Mouse (Mus musculus) kidney, embryonic 15.5 days (tissue): Measurements from ENCODE around the gene Serpinb1a. TPM values are rescaled to one million over a fixed set of nuclear protein-coding genes. Genes with fewer than 3 reads are reported as not detected.

Experiments used
- polyA plus RNA-seq: library from polyadenylated mRNA; unstranded; fragments of >200 nt; fragmentation: Nextera tagmentation; extraction: Ambion mirVana; gene quantifications from 2 replicates; pipeline ENCODE4 v1.2.1, GENCODE M21; 2015

Gene Serpinb1a
- polyA plus RNA-seq, 1 experiment from 2014 or later = 12.4 TPM

Other genes with a start within 250 kb of the Serpinb1a start
- 0.64 and 1.0 TPM in 2 replicates for gene Mylk4, start 67.2 kb downstream of the Serpinb1a start, polyA plus RNA-seq
- 22.2 and 23.4 TPM in 2 replicates for gene Wrnip1, start 49.1 kb downstream of the Serpinb1a start, polyA plus RNA-seq
- not detected in 2 replicates for gene D930007J09Rik, start 48.3 kb downstream of the Serpinb1a start, polyA plus RNA-seq
- not detected in 2 replicates for gene Serpinb1c, start 47.0 kb upstream of the Serpinb1a start, polyA plus RNA-seq
- 3.9 and 5.0 TPM in 2 replicates for gene Serpinb6b, start 114.0 kb upstream of the Serpinb1a start, polyA plus RNA-seq
- gene Serpinb9, start 152.1 kb upstream of the Serpinb1a start, polyA plus RNA-seq = 8.8 and 9.3 TPM in 2 replicates
- gene Serpinb9b, start 176.2 kb upstream of the Serpinb1a start, polyA plus RNA-seq = 0.14 TPM in 1 of 2 replicates, not detected in the other
- gene Serpinb1b, start 227.4 kb upstream of the Serpinb1a start, polyA plus RNA-seq = not detected in 2 replicates